Mouse (Mus musculus): ENCODE results near the gene Mzt1.

Gene Mzt1

GRCm38 (mm10) chr14:99022346-99023086 lies 23.4 kb downstream of the Mzt1 start:
- in situ Hi-C loops (cut with MboI; ENCODE audit: low pct_unique_long_range_greater_than_20kb in 1 of 2, low sequenced_read_pairs in 2 of 2, unreplicated experiment in 1 of 2): no loop called here

- in situ Hi-C loops (cut with MboI; ENCODE audit: low pct_unique_long_range_greater_than_20kb in 1 of 2, low sequenced_read_pairs in 2 of 2, unreplicated experiment in 1 of 2): no loop called here
Observed at GRCm38 (mm10) chr14:99019136-99019808, 26.7 kb downstream of the Mzt1 start.

GRCm38 (mm10) chr14:99018691-99019090 lies 27.2 kb downstream of the Mzt1 start:
- in situ Hi-C loops (cut with MboI; ENCODE audit: low pct_unique_long_range_greater_than_20kb in 1 of 2, low sequenced_read_pairs in 2 of 2, unreplicated experiment in 1 of 2): no loop called here

DNA sequence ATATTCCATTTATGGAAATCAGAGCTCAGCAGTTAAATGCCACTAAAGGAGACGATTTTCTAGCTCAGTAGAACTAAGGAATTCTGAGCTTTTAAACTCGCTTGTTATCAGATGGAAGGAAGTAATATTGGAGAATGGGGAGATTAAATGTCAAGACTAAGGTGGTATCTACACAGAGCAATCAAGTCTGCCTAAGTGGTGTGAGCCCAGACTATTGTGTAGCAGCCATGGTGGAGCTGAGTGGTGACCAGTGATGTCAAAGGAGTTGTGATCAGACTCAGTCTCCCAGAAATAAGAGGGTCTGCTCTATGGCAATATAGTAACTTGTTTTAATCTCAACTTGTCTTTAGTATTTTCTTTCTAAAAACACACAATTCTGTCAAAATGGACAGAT lies 35.0 kb downstream of the Mzt1 start:
- in situ Hi-C loops (cut with MboI; ENCODE audit: low pct_unique_long_range_greater_than_20kb in 1 of 2, low sequenced_read_pairs in 2 of 2, unreplicated experiment in 1 of 2): no loop called here

DNA sequence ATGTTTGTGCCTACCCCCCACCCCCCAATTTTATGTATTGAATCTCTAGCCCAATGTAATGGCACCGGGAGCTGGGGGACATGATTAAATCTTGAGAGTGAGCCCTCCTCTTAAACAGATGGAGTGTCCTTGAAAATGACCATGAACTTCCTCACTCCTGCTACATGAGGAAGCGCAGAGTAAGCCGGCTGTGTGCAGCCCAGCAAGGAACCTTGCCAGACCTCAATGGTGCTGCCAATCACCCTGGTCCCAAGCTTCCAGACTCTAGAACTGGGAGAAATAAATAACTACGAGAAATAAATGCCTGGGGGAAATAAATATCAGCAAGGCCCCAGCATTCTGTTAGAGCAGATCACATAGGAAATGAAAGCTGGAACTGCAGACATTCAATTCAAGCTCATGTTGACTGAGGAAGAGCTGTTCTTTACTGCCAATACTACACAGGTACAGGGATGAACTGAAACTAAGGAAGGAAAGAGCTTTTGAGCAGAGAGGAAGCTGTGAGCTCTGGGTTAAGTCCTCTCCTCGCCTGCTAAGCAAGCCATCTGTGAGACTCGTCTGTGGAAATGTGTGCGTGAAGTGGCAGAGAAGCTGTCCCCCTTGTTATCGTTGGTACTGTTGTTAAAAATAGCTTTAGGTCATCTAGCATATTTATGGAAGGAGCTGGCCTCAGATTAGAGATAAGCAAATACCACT lies 35.6 kb downstream of the Mzt1 start:
- in situ Hi-C loops (cut with MboI; ENCODE audit: low pct_unique_long_range_greater_than_20kb in 1 of 2, low sequenced_read_pairs in 2 of 2, unreplicated experiment in 1 of 2): no loop called here

GRCm38 (mm10) chr14:98994218-98994617 lies 51.7 kb downstream of the Mzt1 start, which contains the start of gene Rpl36a-ps1:
Gene Rpl36a-ps1 (minus strand): TSS chr14:98994318.
- in situ Hi-C loops (cut with MboI; ENCODE audit: low pct_unique_long_range_greater_than_20kb in 1 of 2, low sequenced_read_pairs in 2 of 2, unreplicated experiment in 1 of 2): no loop called here

- in situ Hi-C loops (cut with MboI; ENCODE audit: low pct_unique_long_range_greater_than_20kb in 1 of 2, low sequenced_read_pairs in 2 of 2, unreplicated experiment in 1 of 2): no loop called here
Observed at GRCm38 (mm10) chr14:98992482-98992881, 53.5 kb downstream of the Mzt1 start.

- in situ Hi-C loops (cut with MboI; ENCODE audit: low pct_unique_long_range_greater_than_20kb in 1 of 2, low sequenced_read_pairs in 2 of 2, unreplicated experiment in 1 of 2): no loop called here
Observed at GRCm38 (mm10) chr14:98990636-98991035, 55.3 kb downstream of the Mzt1 start.

DNA sequence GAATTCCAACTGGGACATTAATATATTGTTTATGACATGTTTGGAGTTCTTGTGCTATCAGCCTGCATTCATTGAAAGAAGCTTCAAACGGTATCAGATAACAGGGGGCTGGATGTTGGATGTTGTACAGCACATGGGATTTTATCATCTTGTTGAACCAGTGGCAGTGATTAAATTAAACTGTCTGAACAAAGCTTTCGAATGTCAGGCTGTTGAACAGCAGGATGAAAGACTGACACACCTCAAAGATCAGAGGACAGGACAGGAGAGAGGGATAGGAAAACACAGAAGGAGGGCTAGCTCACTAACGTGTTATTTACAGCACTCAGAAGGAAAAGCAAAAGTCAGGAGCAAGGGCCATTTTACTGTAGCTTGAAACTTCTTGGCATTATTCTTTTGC lies 56.1 kb downstream of the Mzt1 start:
- in situ Hi-C loops (cut with MboI; ENCODE audit: low pct_unique_long_range_greater_than_20kb in 1 of 2, low sequenced_read_pairs in 2 of 2, unreplicated experiment in 1 of 2): no loop called here
